Mouse (Mus musculus): Measurements from ENCODE around the gene Dpp6. TPM values are rescaled to one million over a fixed set of nuclear protein-coding genes. Genes with fewer than 3 reads are reported as not detected.

The Dpp6 gene
- polyA plus RNA-seq, 1 experiment from 2014 or later = 2.6 TPM

GRCm38 (mm10) chr5:26991587-26991986 is 174.6 kb downstream of the Dpp6 start:
- H3K27ac ChIP-seq (ENCODE audit: low read depth, low read length) = no peak overlapping the region
- no peaks in the 10 kb centered on the region for H3K4me1 ChIP-seq (ENCODE audit: control insufficient read depth, insufficient read depth, low read length)
- H3K36me3 ChIP-seq (ENCODE audit: control insufficient read depth, insufficient read depth, low read length) = no peaks in the 10 kb centered on the region
- WGBS = 40% methylated on average over 2 of the region's 2 CpGs
- no peak for ATAC-seq (ENCODE audit: low FRiP score, low TSS enrichment)
- no peak overlapping the region for H3K9ac ChIP-seq (ENCODE audit: low read depth, low read length)
- no peaks in the 10 kb centered on the region for H3K9me3 ChIP-seq (ENCODE audit: control insufficient read depth, low read length)
- H3K4me3 ChIP-seq (ENCODE audit: low read length) = no peak overlapping the region
- no peaks in the 10 kb centered on the region for H3K27me3 ChIP-seq (ENCODE audit: control insufficient read depth, insufficient read depth, low read length)
- no peak overlapping the region for H3K4me2 ChIP-seq (replicated peaks; ENCODE audit: low read depth, low read length)

- no peaks in the 10 kb centered on the region for H3K36me3 ChIP-seq (ENCODE audit: control insufficient read depth, insufficient read depth, low read length)
- H3K4me3 ChIP-seq (ENCODE audit: low read length) = no peak overlapping the region
- H3K9me3 ChIP-seq (ENCODE audit: control insufficient read depth, low read length) = no peaks in the 10 kb centered on the region
- H3K9ac ChIP-seq (ENCODE audit: low read depth, low read length) = no peak overlapping the region
- no peak for ATAC-seq (ENCODE audit: low FRiP score, low TSS enrichment)
- H3K4me1 ChIP-seq (ENCODE audit: control insufficient read depth, insufficient read depth, low read length) = no peaks in the 10 kb centered on the region
- no peaks in the 10 kb centered on the region for H3K27me3 ChIP-seq (ENCODE audit: control insufficient read depth, insufficient read depth, low read length)
- no peak overlapping the region for H3K27ac ChIP-seq (ENCODE audit: low read depth, low read length)
- 96% methylated on average over 7 of the region's 7 CpGs for WGBS
- no peak overlapping the region for H3K4me2 ChIP-seq (replicated peaks; ENCODE audit: low read depth, low read length)
Measured at GRCm38 (mm10) chr5:27003537-27003936, 186.5 kb downstream of the Dpp6 start.

- Histone ChIP-seq H3K36me3 (ENCODE audit: control insufficient read depth, insufficient read depth, low read length) (no peaks in the 10 kb centered on the region), H3K4me2 (replicated peaks; ENCODE audit: low read depth, low read length) (no peak overlapping the region), H3K27me3 (ENCODE audit: control insufficient read depth, insufficient read depth, low read length) (no peaks in the 10 kb centered on the region), H3K4me3 (ENCODE audit: low read length) (no peak overlapping the region), H3K9me3 (ENCODE audit: control insufficient read depth, low read length) (no peaks in the 10 kb centered on the region), H3K9ac (ENCODE audit: low read depth, low read length) (no peak overlapping the region), H3K27ac (ENCODE audit: low read depth, low read length) (no peak overlapping the region), H3K4me1 (ENCODE audit: control insufficient read depth, insufficient read depth, low read length) (no peaks in the 10 kb centered on the region)
- ATAC-seq (ENCODE audit: low FRiP score, low TSS enrichment) = no peak
Measured at GRCm38 (mm10) chr5:27009157-27009556, 192.2 kb downstream of the Dpp6 start.

DNA sequence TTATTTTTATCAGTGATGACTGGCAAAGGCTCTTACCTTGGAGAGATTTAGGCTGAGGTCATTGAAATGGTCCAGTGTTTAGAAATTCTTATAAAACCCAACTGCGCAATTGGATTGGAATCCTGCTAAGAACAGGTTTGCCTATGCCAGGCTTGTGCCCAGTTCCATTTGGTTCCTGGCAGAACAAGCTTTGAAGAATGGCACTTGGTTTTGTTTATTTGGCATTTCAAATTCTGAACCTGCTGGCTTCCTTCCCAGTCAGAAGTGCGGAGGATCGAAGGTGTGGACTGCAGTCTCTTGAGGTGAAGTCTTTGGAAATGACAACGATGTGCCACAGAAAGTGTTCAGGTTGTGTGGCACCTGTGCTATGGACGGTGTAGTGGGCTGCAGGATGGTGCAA is 193.6 kb downstream of the Dpp6 start:
- Histone ChIP-seq H3K4me3 (ENCODE audit: low read length) (no peak overlapping the region), H3K36me3 (ENCODE audit: control insufficient read depth, insufficient read depth, low read length) (no peaks in the 10 kb centered on the region), H3K27me3 (ENCODE audit: control insufficient read depth, insufficient read depth, low read length) (no peaks in the 10 kb centered on the region), H3K9ac (ENCODE audit: low read depth, low read length) (no peak overlapping the region), H3K4me2 (replicated peaks; ENCODE audit: low read depth, low read length) (no peak overlapping the region), H3K27ac (ENCODE audit: low read depth, low read length) (no peak overlapping the region), H3K4me1 (ENCODE audit: control insufficient read depth, insufficient read depth, low read length) (no peaks in the 10 kb centered on the region), H3K9me3 (ENCODE audit: control insufficient read depth, low read length) (no peaks in the 10 kb centered on the region)
- ATAC-seq (ENCODE audit: low FRiP score, low TSS enrichment) = no peak
- 93% methylated on average over 5 of the region's 5 CpGs for WGBS

DNA sequence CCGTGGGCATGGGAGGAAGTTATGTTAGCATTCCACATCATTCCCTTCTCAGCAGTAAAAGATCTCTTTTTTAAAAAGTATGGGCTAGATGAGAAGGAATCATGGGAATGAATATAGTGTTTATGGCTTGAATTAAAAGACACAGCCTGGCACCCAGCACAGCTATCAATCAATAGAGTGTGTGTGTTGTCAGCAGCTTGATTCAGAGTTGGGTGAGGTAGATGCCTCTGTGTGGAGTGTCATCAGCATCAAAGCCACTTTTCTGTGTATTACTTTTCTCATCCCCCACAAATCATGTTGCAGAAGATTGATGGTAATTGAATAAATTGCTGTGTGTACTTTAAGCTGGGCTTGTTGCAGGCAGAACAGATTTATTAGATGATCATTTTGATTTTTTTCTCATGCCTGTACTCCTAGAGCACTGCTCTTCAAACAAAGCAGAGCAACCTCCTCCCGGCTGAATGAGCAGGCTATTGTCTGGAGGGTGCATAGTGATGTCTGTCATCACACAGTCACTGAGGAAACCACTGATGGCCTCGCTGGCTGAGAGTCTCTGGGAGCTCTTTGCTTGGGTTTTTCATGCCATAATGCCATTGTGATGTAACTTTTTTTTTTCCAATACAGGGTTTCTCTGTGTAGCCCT is 201.4 kb downstream of the Dpp6 start:
- Histone ChIP-seq H3K27ac (ENCODE audit: low read depth, low read length) (no peak overlapping the region), H3K4me1 (ENCODE audit: control insufficient read depth, insufficient read depth, low read length) (no peaks in the 10 kb centered on the region), H3K9me3 (ENCODE audit: control insufficient read depth, low read length) (no peaks in the 10 kb centered on the region), H3K9ac (ENCODE audit: low read depth, low read length) (no peak overlapping the region), H3K4me3 (ENCODE audit: low read length) (no peak overlapping the region), H3K4me2 (replicated peaks; ENCODE audit: low read depth, low read length) (no peak overlapping the region), H3K36me3 (ENCODE audit: control insufficient read depth, insufficient read depth, low read length) (no peaks in the 10 kb centered on the region), H3K27me3 (ENCODE audit: control insufficient read depth, insufficient read depth, low read length) (no peaks in the 10 kb centered on the region)
- ATAC-seq (ENCODE audit: low FRiP score, low TSS enrichment) = no peak
- WGBS = 72% methylated on average over 3 of the region's 3 CpGs

GRCm38 (mm10) chr5:27028611-27029010 is 211.6 kb downstream of the Dpp6 start:
- Histone ChIP-seq H3K4me1 (ENCODE audit: control insufficient read depth, insufficient read depth, low read length) (no peaks in the 10 kb centered on the region), H3K27ac (ENCODE audit: low read depth, low read length) (no peak overlapping the region), H3K36me3 (ENCODE audit: control insufficient read depth, insufficient read depth, low read length) (no peaks in the 10 kb centered on the region), H3K4me2 (replicated peaks; ENCODE audit: low read depth, low read length) (no peak overlapping the region), H3K9me3 (ENCODE audit: control insufficient read depth, low read length) (no peaks in the 10 kb centered on the region), H3K9ac (ENCODE audit: low read depth, low read length) (no peak overlapping the region), H3K4me3 (ENCODE audit: low read length) (no peak overlapping the region), H3K27me3 (ENCODE audit: control insufficient read depth, insufficient read depth, low read length) (no peaks in the 10 kb centered on the region)
- WGBS = 83% methylated on average over 1 of the region's 1 CpGs
- ATAC-seq (ENCODE audit: low FRiP score, low TSS enrichment) = no peak

- Histone ChIP-seq H3K4me3 (ENCODE audit: low read length) (no peak overlapping the region), H3K9me3 (ENCODE audit: control insufficient read depth, low read length) (no peaks in the 10 kb centered on the region), H3K27ac (ENCODE audit: low read depth, low read length) (no peak overlapping the region), H3K27me3 (ENCODE audit: control insufficient read depth, insufficient read depth, low read length) (no peaks in the 10 kb centered on the region), H3K9ac (ENCODE audit: low read depth, low read length) (no peak overlapping the region), H3K4me2 (replicated peaks; ENCODE audit: low read depth, low read length) (no peak overlapping the region), H3K36me3 (ENCODE audit: control insufficient read depth, insufficient read depth, low read length) (no peaks in the 10 kb centered on the region), H3K4me1 (ENCODE audit: control insufficient read depth, insufficient read depth, low read length) (no peaks in the 10 kb centered on the region)
- no peak for ATAC-seq (ENCODE audit: low FRiP score, low TSS enrichment)
- WGBS = 15% methylated on average over 5 of the region's 5 CpGs
Measured at GRCm38 (mm10) chr5:27029784-27030183, 212.8 kb downstream of the Dpp6 start.

GRCm38 (mm10) chr5:27034858-27035257 is 217.9 kb downstream of the Dpp6 start:
- Histone ChIP-seq H3K4me2 (replicated peaks; ENCODE audit: low read depth, low read length) (no peak overlapping the region), H3K4me3 (ENCODE audit: low read length) (no peak overlapping the region), H3K36me3 (ENCODE audit: control insufficient read depth, insufficient read depth, low read length) (no peaks in the 10 kb centered on the region), H3K9ac (ENCODE audit: low read depth, low read length) (no peak overlapping the region), H3K9me3 (ENCODE audit: control insufficient read depth, low read length) (no peaks in the 10 kb centered on the region), H3K27ac (ENCODE audit: low read depth, low read length) (no peak overlapping the region), H3K4me1 (ENCODE audit: control insufficient read depth, insufficient read depth, low read length) (no peaks in the 10 kb centered on the region), H3K27me3 (ENCODE audit: control insufficient read depth, insufficient read depth, low read length) (no peaks in the 10 kb centered on the region)
- 74% methylated on average over 4 of the region's 4 CpGs for WGBS
- ATAC-seq (ENCODE audit: low FRiP score, low TSS enrichment) = no peak

DNA sequence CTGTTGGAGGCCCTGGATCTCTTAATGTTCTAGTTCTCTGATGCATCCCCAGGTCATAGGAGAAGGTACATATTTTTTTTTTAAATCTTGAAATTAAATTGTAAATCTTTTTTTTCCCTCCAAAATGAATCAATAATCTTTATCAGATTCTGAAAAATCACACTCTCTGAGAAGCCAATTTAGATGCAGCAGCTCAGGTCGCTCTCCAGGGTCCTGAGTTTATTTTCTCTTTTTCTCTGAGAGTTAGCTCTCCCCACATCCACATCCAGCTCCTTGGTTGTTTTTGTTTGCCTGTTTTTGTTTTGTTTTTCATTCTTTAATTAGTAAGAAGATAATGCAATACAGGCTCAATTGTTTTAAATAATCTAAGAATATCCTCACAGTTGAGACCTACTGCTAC is 218.3 kb downstream of the Dpp6 start:
- Histone ChIP-seq H3K4me2 (replicated peaks; ENCODE audit: low read depth, low read length) (no peak overlapping the region), H3K4me3 (ENCODE audit: low read length) (no peak overlapping the region), H3K9ac (ENCODE audit: low read depth, low read length) (no peak overlapping the region), H3K36me3 (ENCODE audit: control insufficient read depth, insufficient read depth, low read length) (no peaks in the 10 kb centered on the region), H3K27ac (ENCODE audit: low read depth, low read length) (no peak overlapping the region), H3K4me1 (ENCODE audit: control insufficient read depth, insufficient read depth, low read length) (no peaks in the 10 kb centered on the region), H3K27me3 (ENCODE audit: control insufficient read depth, insufficient read depth, low read length) (no peaks in the 10 kb centered on the region), H3K9me3 (ENCODE audit: control insufficient read depth, low read length) (no peaks in the 10 kb centered on the region)
- 55% methylated on average over 1 of the region's 1 CpGs for WGBS
- ATAC-seq (ENCODE audit: low FRiP score, low TSS enrichment) = no peak

Data from kidney, embryonic 14.5 days (tissue).